Mouse (Mus musculus): ENCODE measurements at regions not wholly inside any gene's neighbourhood (a gene's known extent, or its start where the extent isn't known, plus 50 kb on each side); places are given as distances from the start of the nearest gene placed in this dataset.

DNA sequence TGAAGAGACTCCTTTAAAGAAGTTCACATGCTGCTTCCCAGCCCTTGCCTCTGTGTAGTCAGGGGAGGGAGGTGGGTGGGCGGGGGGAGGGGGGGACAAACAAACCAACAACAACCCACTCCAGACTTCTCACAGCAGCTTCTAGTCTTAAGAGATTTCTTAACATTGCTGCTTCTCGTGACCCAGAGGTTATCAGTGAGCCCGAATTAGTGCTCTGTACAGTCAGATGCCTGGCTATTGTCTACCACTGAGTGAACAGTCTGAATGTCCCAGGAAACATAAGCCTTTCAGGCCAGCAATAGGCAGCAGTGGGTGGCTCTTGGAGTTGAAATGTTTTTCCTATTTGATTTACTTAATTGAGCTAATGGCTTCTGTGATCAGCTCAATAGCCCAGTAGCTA, 202.2 kb upstream of the Nrp1 start:
- no peak for DNase-seq

DNA sequence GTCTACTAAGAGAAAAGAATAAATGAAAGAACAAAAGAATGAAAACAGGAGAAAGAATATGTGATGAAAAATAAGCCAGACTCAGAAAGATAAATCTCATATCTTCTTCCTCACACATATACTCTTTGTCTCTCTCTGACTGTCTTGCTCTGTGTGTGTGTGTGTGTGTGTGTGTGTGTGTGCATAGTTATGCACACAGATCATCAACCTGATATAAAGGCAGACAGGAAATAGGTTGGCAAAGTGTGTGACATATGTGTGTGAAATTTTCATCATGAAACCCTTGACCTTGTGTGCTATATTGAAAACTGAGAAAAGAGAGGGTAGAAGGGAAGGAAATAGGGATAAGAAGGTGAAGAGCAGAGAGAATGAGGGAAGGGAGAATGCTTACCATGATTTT, 195.5 kb upstream of the Nrp1 start:
- no peak for DNase-seq

DNA sequence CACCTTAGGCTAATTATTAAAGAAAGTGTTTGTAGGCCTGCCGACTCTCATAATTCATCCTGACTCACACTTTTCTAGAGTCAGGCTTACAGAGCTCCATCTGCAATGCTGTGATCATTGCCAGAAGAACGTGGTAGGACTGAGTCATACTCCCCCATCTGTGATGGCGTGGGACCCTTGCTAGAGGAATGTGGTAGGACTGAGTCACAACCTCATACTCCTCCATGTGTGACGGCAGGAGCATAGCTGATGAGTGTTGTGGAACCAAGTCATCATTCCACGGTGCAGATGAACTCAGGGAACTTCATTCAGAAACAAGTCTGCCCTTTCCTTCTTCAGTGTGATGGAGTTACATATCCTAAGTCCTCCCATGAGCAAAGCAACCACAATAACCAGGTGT, 193.4 kb upstream of the Nrp1 start:
- no peak for DNase-seq

DNA sequence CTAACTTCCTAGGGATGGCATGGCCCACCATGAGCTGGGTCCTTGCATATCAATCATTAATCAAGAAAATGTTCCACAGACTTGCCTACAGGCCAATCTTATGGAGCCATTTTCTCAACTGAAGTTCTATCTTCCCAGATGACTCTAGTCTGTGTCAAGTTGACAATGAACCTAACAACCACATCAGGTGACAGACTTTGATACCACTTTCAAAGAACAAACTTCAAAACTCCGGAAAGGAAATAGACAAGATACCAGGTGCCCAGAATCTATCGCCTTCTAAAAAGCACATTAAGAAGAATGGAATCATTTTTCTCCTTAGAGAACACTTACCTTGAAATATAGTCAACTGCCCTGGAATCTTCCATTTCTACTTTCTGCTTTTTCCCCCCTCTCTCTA, 192.8 kb upstream of the Nrp1 start:
- DNase-seq = no peak

DNA sequence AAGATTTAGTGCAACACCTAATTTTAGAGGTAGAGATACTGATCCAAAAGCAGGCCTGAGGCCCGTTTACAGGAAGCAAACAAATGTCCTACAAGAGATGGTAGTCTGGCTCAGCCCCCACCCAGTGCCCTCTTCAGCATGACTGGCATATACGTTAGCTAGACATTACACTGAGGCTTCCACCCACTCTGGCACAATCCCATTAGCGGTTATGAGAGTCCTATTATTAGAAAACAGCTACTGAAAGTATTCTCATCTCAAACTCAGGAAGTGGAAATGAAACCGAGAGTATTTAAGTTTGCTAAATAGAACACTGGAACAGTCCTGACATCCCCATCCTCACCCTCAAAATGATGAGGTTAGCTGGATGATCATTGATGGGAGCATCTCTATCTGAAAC, 192.3 kb upstream of the Nrp1 start:
- DNase-seq = peak; percentile 10 to 12

DNA sequence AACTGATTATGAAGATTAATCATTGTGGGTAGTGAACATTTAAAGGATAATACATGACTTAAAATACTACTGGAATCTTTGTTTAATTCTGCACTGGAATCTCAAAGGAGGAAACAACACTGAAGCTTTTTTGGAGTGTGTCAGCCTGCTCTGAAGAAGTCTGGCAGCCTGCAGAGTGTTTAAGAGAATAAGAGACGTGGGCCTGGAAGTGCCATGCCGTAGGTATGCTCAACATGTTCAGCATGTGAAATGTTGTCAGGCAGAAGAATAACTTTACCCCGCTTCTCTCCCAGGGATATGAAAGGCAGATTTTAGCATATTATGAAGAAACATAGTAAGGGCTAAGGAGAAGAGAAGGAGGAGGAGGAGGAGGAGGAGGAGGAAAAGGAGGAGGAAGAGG, 189.6 kb upstream of the Nrp1 start:
- no peak for DNase-seq

DNA sequence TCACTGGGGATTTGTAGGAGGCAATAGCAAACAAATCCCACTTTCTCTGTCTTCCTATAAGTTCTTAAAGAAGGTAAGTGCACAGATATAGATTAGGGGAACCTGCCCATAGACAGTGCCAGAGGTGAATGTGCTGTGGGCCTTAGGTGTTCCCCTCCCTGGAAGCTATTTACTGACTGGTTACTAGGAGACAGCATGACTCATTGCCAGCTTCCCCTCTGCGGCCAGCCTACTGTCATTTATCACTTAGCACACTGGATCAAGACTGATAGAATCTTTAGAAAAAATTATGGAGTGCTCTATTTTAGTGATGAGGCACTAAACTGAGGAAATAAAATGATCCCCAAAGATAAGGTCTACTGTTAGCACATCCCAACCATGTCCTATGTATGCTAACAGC, 187.3 kb upstream of the Nrp1 start:
- peak in 1 of 2 experiments; percentile 20 for DNase-seq

DNA sequence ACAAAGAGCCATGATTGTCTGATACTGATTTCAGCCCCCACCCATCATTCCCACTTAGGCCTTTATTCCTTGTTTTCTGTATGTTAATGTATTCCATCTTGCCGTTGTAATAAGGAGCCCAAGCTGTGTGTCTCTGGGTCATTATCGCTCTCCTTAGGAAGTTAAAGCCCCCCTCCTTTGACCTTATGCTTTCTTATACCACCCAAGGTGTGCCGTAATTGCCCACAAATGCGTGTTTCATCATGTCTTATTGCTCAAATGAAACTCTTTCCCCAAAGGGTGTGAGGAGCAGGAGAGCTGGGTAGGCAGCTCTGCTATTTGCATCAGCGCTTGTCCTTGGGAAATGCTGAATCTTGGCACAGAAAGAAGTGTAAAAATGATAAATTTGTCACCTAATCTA, 178.2 kb upstream of the Nrp1 start:
- DNase-seq = no peak

DNA sequence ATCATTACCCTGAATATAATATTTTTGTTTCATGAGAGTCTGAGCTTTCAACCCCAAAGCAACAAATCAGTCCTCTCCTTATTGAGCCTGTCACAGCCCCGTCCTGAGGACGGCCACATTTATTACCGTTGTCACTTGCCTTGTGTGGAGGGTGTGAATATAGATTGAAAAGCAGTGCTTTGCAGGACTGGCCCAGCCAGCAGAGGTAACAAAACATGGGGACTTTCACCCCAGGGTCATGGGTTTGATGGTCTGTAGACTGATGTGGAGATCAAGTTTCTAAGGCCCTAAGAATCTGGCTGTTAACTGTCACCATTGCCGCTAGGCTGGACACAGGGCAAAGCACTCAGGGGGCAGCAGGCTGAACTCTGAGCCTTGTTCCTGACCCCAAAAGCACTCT, 175.3 kb upstream of the Nrp1 start:
- DNase-seq = no peak

DNA sequence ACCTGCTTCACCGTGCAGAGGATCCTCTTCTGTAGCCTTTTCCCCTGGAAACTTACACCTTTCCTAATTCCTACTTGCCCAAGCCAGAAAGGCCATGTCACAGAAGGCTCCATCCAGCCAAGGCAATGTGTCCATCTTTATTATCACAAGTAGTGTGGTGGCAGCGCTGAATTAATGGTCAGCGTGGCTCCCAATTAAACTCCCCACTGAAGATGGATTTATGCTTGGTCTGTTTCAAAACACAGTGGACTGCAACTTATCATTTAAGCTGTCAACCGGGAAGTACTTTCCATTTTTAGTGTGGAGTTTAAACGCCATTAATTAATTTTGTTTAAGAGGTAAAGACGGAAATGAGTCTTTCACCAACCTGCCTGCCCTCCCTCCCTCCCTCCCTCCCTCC, 170.1 kb upstream of the Nrp1 start:
- DNase-seq = no peak

DNA sequence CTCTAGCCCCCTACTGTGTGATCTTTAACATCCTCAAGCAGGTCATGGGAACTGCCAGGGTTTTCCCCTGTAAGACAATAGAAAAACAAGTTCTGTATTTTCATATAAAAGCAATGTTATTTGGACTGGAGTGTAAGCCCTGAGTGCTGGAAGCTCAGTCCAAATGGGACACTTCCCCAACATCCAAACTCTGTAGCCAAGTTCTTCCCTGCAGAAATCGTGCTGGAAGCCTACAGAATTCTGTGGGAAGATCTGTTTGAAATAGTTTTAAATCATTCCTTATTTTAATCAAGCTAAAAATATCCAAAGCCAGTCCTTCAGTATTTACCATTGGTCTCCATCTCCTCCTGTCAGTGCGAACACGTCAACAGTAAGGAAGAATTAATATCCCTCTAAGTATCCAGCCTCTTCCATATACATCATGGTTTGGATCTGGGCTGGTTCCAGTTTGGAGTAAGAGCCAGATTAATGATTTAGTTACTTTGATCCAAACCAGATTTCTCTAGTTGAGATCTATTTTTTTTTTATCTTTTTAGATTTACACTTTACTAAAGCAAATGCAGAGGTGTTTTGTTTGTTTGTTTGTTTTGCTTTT, 165.0 kb upstream of the Nrp1 start:
- no peak for DNase-seq

DNA sequence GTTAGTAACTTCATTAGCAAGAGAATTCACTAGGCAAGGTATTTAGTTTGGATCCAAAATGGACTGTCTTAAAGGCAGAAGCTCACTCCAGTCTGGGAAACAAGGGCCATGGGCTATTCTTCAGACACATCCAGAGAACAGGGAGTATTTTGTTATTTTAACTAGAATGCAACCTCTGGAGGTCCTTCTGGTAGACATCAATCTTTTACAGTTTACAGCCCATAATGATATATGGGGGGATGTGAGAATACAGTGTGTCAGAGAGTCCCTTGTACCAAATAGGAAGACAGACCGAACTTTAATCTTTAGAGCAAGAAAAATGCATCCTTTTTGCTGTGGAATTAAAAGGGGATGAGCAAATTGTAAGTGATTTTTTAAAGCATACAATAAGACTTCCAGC, 157.6 kb upstream of the Nrp1 start:
- DNase-seq = no peak

DNA sequence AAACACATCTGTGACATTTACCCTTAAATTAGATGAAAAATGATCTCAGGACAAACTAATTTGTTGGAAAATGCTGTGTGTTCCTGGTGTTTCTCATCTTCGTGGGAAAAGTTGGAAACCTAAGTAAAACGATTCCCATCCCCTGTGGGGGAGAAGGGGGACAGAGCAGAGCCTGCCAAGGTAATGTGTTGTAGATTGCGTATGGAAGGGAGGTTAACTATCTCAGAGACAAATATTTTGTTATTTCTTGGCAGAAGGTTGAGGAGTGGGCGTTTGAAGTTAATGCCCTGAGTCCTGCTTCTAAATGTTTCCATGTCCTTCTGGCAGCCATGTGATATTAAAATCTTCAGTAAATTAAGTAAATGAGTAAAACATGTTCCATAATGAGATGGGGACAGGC, 156.8 kb upstream of the Nrp1 start:
- no peak for DNase-seq

DNA sequence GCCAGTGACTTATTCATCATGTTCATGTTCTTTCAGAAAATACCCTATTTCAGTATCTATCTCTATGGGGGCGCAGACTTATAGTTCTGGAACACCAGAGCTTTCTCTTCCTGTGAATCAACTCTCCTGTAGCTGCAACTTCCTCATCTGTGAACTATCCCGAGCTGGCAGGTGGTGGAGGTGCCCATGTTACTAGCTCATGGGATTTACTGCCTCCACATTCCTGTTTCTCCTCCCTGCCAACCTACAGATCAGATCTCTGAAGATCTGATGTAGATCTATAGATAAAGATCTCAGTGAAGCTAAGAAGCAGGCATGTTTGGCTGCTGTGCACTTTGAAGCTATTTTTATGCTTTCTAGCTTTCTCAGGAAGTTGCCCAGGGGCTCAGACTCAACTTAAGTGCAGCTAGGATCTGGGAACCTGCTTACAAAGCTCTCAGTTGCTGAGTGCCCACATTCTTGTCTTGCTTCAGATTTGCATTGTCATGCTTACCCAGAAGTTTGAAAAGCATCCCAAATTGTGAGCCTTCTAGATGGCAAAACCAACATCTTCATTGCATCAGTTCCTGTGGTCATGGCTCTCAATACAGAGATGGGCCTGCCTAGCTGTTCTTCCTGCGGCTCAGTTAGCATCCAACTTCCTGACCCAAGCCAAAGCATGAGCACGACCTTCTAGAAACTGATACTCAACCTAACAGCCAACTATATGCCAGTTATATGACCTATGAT, 156.1 kb upstream of the Nrp1 start:
- DNase-seq = no peak

DNA sequence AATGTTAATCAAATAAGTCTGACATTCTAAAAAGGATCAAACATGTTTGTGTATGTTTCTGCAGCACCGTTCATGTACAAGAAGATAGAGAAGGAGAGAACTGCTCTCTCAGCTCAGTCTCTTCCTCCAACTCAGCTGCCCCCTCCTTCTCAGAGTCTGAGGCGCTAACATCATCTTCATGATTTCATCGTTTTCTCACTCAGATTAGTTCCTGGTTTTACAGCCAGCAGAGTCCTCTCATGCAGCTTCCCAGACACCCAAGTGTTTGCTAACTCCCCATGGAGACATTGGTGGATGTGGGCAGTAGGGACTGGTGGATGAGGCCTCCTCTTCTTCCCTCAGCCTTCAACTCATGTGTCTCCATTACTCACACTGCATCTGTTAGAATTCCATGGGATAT, 153.6 kb upstream of the Nrp1 start:
- peak in 1 of 2 experiments; percentile 11 for DNase-seq

DNA sequence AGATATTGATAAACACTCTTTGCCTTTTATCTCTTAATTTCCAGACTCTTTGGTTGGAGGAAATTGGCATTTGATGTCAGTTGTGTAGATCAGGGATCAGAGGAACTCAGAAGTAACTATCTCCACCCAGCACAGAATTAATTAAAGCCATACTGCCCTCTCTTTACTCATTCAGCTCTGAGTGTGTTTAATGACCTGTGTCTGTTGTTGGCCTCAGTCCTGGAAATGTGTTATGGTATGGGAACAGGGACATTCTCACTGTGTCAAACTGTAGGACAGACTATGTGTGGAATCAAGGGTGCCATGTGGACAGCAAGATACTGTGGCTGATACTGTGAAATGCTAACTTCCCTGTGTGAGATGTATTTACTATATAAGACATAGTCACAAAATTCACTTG, 151.3 kb upstream of the Nrp1 start:
- no peak for DNase-seq

DNA sequence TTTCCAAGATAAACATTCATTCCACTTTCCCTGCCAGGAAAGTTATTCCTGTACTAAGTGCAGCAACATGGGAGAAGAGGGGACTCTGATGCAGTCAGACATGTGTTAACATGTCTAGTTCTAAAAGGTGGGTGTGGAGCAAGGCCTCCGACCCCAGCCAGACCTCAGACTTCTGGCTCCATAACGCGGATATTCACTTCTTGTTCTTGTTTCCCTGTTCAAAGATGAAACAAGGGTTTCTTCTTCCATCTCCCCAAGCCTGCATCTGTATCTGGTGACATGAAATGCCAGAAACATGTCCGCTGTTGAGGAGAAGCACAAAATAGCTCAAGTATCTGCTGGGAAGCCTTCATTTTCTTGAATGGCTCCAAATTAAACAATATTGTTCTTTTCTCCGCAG, 147.6 kb upstream of the Nrp1 start:
- peak; percentile 31 to 47 for DNase-seq

DNA sequence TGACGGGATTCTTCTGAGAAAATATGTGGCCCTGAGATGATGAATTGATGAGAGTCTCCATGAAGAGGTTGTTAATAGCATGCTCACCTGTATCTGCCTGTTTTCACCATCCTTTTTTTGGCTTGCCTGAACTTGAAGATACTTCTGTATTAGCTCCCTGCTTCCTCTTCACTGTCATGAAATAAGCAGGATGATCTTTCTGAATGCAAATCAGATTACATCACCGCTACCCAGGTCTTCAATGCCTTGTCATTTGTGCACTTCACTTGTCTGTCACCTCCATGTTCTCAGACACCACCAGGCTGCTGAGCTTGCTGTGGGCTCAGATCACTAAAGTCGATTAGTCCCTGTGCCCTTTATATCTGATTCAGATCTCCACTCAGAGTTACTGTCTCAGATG, 146.2 kb upstream of the Nrp1 start:
- no peak for DNase-seq

DNA sequence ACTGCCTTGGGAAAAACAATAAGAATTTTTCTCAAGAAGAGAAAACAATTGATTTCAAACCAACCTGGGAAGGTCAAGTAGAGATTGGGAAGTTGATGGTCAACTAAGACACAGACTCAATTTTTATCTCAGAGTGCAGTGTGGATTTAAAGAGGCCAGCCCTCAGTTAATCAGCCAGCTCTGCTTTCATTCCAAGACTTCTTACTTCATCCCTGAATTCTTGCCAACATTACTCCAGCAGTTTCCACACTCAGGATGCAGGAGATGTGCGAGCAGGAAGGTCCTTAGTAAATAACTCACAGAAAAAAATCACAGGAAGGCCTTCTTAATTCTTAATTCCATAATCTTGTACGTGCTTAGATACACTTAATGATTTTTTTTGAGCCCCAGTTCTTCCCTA, 144.1 kb upstream of the Nrp1 start:
- peak; percentile 60 to 68 for DNase-seq

DNA sequence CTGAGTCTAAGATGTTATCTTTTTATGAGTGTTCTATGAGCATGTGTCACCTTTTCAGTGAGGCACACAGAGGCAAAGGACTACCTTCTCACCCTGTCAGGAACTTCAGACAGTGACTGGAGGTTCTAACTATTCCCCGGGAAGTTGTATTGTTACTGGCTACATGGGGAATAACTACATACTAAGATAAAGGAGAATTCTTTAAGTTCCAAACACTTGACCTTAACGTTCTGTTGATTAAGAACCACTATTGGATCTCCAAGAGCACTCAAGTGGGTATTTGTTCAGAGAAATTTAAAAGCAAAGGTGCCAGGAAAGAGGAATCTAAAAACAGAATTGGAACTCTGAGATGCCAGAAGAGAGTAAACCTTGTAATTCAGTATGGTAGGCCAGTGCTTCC, 139.5 kb upstream of the Nrp1 start:
- no peak for DNase-seq

DNA sequence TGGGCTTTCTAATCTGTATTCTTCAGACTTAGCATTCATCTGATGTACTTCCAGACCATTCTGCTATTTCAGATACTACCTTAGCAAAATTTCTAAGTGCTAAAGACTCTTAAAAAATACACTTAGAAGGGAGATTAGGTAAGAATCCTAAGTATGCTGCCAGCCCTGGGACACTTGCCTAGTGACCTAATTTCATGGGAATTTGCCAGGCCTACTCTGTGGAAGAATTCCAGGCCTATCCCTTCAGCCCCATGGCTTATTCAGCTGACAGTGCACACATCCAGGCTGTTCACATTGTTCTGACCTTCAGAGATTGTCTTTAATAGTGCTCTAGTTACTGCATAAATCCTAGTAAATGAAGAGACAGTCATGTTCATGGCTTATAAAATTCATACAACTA, 138.9 kb upstream of the Nrp1 start:
- peak; percentile 87 to 88 for DNase-seq

DNA sequence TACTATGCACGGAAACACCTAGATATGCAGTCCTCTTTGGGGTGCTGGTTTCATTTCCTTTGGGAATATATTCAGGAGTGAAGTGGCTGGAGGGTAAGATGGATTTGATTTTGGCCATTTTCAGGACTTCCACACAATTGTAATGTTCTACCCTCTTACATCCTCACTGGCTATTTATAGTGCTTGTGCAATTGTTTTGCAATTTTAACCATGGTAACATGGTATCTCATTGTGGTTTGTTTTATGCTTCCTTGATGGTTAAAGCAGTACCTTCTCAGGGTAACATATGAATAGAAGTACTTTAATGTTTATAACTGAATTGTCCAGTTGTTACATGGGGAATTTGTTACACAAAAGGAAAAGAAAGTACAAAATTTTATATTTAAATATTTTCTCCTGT, 135.3 kb upstream of the Nrp1 start:
- no peak for DNase-seq

DNA sequence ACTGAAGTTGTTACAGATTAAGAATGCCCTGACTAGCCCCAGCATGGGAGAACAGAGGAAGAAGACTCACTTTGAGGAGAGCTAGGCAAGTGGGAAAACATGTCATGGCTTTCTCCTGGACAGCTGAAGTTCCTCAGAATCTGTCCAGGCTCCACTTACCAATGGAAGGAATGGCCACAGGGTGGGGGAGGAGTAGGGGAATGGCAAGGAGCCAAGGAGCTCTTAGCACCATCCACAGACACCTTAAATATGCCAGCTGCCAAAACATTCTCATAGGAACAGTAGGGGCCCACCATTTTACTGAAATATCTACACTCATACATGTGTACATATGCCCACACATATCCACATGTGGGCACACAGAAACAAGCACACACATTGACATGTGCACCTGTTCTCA, 134.9 kb upstream of the Nrp1 start:
- DNase-seq = no peak

DNA sequence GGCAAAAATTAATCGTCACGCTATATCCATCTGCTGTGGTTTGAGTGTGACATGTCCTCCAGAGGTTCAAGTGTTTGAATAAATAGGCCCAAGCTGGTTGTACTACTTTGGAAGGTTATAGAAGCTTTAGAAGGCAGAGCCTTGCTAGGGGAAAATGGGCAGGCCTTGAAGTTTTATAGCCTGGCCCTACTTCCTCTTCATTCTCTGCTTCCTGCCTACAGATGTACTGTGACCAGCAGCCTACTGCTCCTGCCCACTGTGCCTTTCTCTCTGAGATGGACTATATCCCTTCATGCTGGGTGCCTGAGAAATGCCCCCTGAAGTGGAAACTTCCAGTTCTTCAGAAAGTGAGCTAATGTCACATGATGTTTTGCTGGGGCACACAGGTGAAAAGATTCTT, 133.3 kb upstream of the Nrp1 start:
- no peak for DNase-seq

DNA sequence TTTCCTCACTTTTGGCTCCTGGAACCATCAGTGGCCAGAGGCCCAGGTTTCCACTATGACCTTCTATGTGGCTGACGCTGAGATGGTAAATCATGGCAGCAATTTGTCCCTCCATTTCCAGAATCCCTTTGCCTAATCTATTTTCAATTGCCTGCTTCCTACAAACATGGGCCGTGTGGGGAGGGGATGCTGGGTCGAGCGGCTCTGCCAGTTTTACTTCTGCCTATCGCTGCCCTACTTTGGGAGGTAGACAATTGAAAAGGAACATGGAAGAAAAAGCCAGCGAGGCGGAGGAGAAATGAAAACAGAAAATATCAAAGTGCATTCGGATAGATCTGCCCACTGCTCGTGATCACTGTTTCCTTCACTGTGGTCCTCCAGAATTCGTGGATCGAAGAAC, 123.3 kb upstream of the Nrp1 start:
- DNase-seq = no peak

All from heart, adult 18-20 months (tissue).